Mouse (Mus musculus) heart, embryonic 10.5 days (tissue): Measurements from ENCODE around the gene Ptprf. TPM values are rescaled to one million over a fixed set of nuclear protein-coding genes. Genes with fewer than 3 reads are reported as not detected.

ENCODE experiments used
- DNase-seq: peaks from one replicate; pipeline ENCODE4 v3.0.0-alpha.2; 2017; ENCODE audit warnings: low spot score
- H3K27ac ChIP-seq: fragments of 300-500 bp; sonication (generic); 2 replicates; pipeline ENCODE4 v1.5.1; 2016; ENCODE audit warnings: mild to moderate bottlenecking
- H3K27me3 ChIP-seq: fragments of 300-500 bp; sonication (generic); 2 replicates; pipeline ENCODE4 v1.6.1; 2016; ENCODE audit warnings: mild to moderate bottlenecking; ENCODE audit not compliant: poor library complexity, insufficient read depth, severe bottlenecking
- H3K36me3 ChIP-seq: fragments of 300-500 bp; sonication (generic); 2 replicates; pipeline ENCODE4 v1.6.1; 2016; ENCODE audit warnings: mild to moderate bottlenecking, moderate library complexity
- H3K4me1 ChIP-seq: fragments of 300-500 bp; sonication (generic); 2 replicates; pipeline ENCODE4 v1.6.1; 2016; ENCODE audit warnings: mild to moderate bottlenecking
- H3K4me3 ChIP-seq: fragments of 300-500 bp; sonication (generic); 2 replicates; pipeline ENCODE4 v1.5.1; 2016; ENCODE audit warnings: mild to moderate bottlenecking, moderate library complexity
- H3K9me3 ChIP-seq: fragments of 300-500 bp; sonication (generic); 2 replicates; pipeline ENCODE4 v1.6.1; 2016; ENCODE audit warnings: mild to moderate bottlenecking, moderate library complexity
- WGBS: fragments of 180-500 bp; shearing (Covaris S2); methylation state at CpG from one replicate; pipeline ENCODE4 v1.1.7; 2016; 5-methylcytosine and 5-hydroxymethylcytosine counted together
- polyA plus RNA-seq: library from polyadenylated mRNA; unstranded; fragments of >200 nt; fragmentation: Nextera tagmentation; extraction: Ambion mirVana; gene quantifications from 2 replicates; pipeline ENCODE4 v1.2.1, GENCODE M21; 2016

Ptprf gene
- polyA plus RNA-seq, 1 experiment from 2014 or later = 59.3 TPM

- no peak overlapping the region for H3K4me3 ChIP-seq
- DNase-seq = no peak
- peaks cover 85% of the 10 kb centered on the region for H3K4me1 ChIP-seq
- H3K27ac ChIP-seq = peak overlapping the region; percentile 79; the same call in 1 of the 2 replicates
- H3K27me3 ChIP-seq = no peaks in the 10 kb centered on the region
- H3K9me3 ChIP-seq = no peaks in the 10 kb centered on the region
- peaks cover 26% of the 10 kb centered on the region for H3K36me3 ChIP-seq
- 46% methylated on average over 13 of the region's 13 CpGs for WGBS
Observed at GRCm38 (mm10) chr4:118261771-118262473, 29.3 kb downstream of the Ptprf start.

- peaks cover 31% of the 10 kb centered on the region for H3K36me3 ChIP-seq
Observed at GRCm38 (mm10) chr4:118261291-118261690, 29.9 kb downstream of the Ptprf start.

GRCm38 (mm10) chr4:118260551-118261267, 30.5 kb downstream of the Ptprf start:
- WGBS = 1% methylated on average over 39 of the region's 39 CpGs
- peak; percentile 85 for DNase-seq
- Histone ChIP-seq H3K4me3 (peak overlapping the region; percentile 74), H3K27ac (peak overlapping the region; percentile 79), H3K9me3 (no peaks in the 10 kb centered on the region), H3K27me3 (no peaks in the 10 kb centered on the region), H3K4me1 (peaks cover 84% of the 10 kb centered on the region), H3K36me3 (peaks cover 36% of the 10 kb centered on the region)

More at GRCm38 (mm10) chr4:118261291-118261690, 29.9 kb downstream of the Ptprf start:
- 23% methylated on average over 5 of the region's 5 CpGs for WGBS
- Histone ChIP-seq H3K4me3 (peak overlapping the region; percentile 74), H3K4me1 (peaks cover 85% of the 10 kb centered on the region), H3K9me3 (no peaks in the 10 kb centered on the region), H3K27ac (peak overlapping the region; percentile 79), H3K27me3 (no peaks in the 10 kb centered on the region)
- no peak for DNase-seq

- Histone ChIP-seq H3K4me3 (peak overlapping the region; percentile 74), H3K9me3 (no peaks in the 10 kb centered on the region), H3K27me3 (no peaks in the 10 kb centered on the region), H3K4me1 (peaks cover 76% of the 10 kb centered on the region), H3K27ac (peak overlapping the region; percentile 79; the same call in 1 of the 2 replicates), H3K36me3 (peaks cover 44% of the 10 kb centered on the region)
- 66% methylated on average over 8 of the region's 8 CpGs for WGBS
- DNase-seq = no peak
Observed at GRCm38 (mm10) chr4:118259782-118260463, 31.3 kb downstream of the Ptprf start.

- H3K4me1 ChIP-seq = peaks cover 64% of the 10 kb centered on the region
- 75% methylated on average over 5 of the region's 5 CpGs for WGBS
- no peaks in the 10 kb centered on the region for H3K27me3 ChIP-seq
- H3K27ac ChIP-seq = no peak overlapping the region
- H3K36me3 ChIP-seq = peaks cover 59% of the 10 kb centered on the region
- DNase-seq = no peak
- no peak overlapping the region for H3K4me3 ChIP-seq
- H3K9me3 ChIP-seq = no peaks in the 10 kb centered on the region
Observed at GRCm38 (mm10) chr4:118257977-118258376, 33.2 kb downstream of the Ptprf start.

GRCm38 (mm10) chr4:118257416-118257815, 33.8 kb downstream of the Ptprf start:
- Histone ChIP-seq H3K36me3 (peaks cover 62% of the 10 kb centered on the region), H3K4me1 (peaks cover 62% of the 10 kb centered on the region), H3K9me3 (no peaks in the 10 kb centered on the region), H3K27ac (no peak overlapping the region), H3K4me3 (no peak overlapping the region), H3K27me3 (no peaks in the 10 kb centered on the region)
- WGBS = 78% methylated on average over 10 of the region's 10 CpGs
- no peak for DNase-seq

GRCm38 (mm10) chr4:118256217-118256616, 35.0 kb downstream of the Ptprf start:
- 74% methylated on average over 12 of the region's 12 CpGs for WGBS
- Histone ChIP-seq H3K27ac (no peak overlapping the region), H3K9me3 (no peaks in the 10 kb centered on the region), H3K4me3 (no peak overlapping the region), H3K27me3 (no peaks in the 10 kb centered on the region), H3K36me3 (peaks cover 73% of the 10 kb centered on the region), H3K4me1 (peaks cover 54% of the 10 kb centered on the region)
- no peak for DNase-seq

- H3K36me3 ChIP-seq = peaks cover 84% of the 10 kb centered on the region
- H3K4me1 ChIP-seq = peaks cover 45% of the 10 kb centered on the region
- no peak overlapping the region for H3K4me3 ChIP-seq
- H3K9me3 ChIP-seq = no peaks in the 10 kb centered on the region
- 79% methylated on average over 5 of the region's 5 CpGs for WGBS
- H3K27ac ChIP-seq = no peak overlapping the region
- H3K27me3 ChIP-seq = no peaks in the 10 kb centered on the region
- DNase-seq = no peak
Observed at GRCm38 (mm10) chr4:118254953-118255352, 36.3 kb downstream of the Ptprf start.

GRCm38 (mm10) chr4:118247323-118247722, 43.9 kb downstream of the Ptprf start:
- WGBS = 74% methylated on average over 3 of the region's 3 CpGs
- Histone ChIP-seq H3K27me3 (no peaks in the 10 kb centered on the region), H3K4me1 (peaks cover 17% of the 10 kb centered on the region), H3K27ac (no peak overlapping the region), H3K36me3 (peaks cover 89% of the 10 kb centered on the region), H3K9me3 (no peaks in the 10 kb centered on the region), H3K4me3 (no peak overlapping the region)
- DNase-seq = no peak

- Histone ChIP-seq H3K36me3 (peaks cover 85% of the 10 kb centered on the region), H3K27ac (no peak overlapping the region), H3K4me1 (peaks cover 14% of the 10 kb centered on the region), H3K9me3 (no peaks in the 10 kb centered on the region), H3K4me3 (no peak overlapping the region), H3K27me3 (no peaks in the 10 kb centered on the region)
- DNase-seq = no peak
- WGBS = 87% methylated on average over 14 of the region's 14 CpGs
Observed at GRCm38 (mm10) chr4:118245847-118246246, 45.4 kb downstream of the Ptprf start.

GRCm38 (mm10) chr4:118243791-118244190, 47.4 kb downstream of the Ptprf start:
- WGBS = 87% methylated on average over 7 of the region's 7 CpGs
- Histone ChIP-seq H3K9me3 (no peaks in the 10 kb centered on the region), H3K27me3 (no peaks in the 10 kb centered on the region), H3K36me3 (peaks cover 70% of the 10 kb centered on the region), H3K27ac (no peak overlapping the region), H3K4me3 (no peak overlapping the region), H3K4me1 (0 out of 2 replicates have a peak, but pooled peaks cover 3% of the 10 kb centered on the region)
- DNase-seq = no peak

GRCm38 (mm10) chr4:118243298-118243697, 47.9 kb downstream of the Ptprf start:
- DNase-seq = no peak
- Histone ChIP-seq H3K4me3 (no peak overlapping the region), H3K4me1 (peaks cover 8% of the 10 kb centered on the region; the same call in 1 of the 2 replicates), H3K36me3 (peaks cover 70% of the 10 kb centered on the region), H3K27me3 (no peaks in the 10 kb centered on the region), H3K9me3 (no peaks in the 10 kb centered on the region), H3K27ac (no peak overlapping the region)
- WGBS = 93% methylated on average over 11 of the region's 11 CpGs
